Mouse (Mus musculus) urinary bladder, postnatal 25 days (tissue): ENCODE results near the gene Grin2d.
A peak's percentile ranks its signal among the peaks of the same experiment; 100 is the strongest.

Experiments
- DNase-seq: peaks from one replicate; pipeline ENCODE4 v3.0.0; 2022; ENCODE audit warnings: low spot score

Grin2d gene

DNA sequence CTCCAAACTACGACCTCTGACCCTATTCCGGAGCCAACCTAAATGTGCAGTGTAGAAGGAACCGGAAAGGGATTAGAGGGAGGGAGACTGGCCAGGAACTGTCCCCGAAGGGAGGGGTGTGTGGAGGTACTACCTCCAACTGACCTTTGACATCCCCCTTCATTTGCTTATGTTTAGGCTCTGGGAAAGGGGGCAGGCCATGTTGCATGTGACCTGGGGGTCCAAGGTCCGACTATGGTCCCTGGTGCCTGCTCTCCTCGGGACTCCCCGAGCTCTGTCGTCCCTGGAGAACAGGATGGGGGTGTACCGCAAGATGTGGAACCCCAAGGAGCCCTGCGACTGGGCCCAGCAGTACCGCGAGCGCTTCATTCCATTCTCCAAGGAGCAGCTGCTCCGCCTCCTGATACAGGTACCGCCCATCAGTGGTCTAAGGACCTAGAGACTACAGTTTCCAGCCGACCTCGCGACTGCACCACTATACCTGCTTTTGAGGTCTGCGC is 19.1 kb upstream of the Grin2d start:
- DNase-seq: peak; percentile 53

DNA sequence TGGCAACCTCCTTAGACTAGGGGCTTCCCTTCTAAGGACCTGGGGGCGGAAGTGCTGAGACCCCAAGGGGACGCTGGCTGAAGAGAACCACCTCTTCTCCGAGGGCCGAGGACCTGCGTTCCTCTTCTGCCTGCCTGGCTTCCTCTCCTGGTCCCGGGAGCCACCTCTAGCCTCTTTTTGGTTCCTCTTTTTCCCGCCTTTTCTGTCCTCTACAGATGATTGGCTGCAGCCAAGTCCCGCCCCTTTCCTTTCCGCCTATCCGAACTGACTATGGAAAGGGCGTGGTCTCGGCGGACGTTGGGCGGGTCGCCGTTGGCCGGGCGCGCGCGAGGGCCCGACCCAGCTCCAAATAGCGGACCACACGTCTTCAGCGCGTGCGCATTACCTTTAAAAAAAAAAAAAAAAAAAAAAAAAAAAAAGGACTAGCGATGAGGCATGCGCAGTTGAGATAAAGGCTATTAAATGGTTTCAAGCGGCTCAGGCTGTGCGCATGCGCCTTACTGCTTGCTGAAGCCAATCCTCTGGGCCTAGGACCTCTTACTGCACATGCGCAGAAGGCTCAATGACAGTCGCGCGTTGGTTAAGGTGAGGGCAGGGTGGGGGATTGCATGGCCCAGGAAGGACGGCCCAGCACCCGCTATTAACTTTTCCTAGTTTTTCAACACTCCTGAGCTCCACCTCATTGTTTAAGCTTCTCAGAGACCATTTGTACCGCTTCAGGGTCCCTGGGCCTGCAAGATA is 18.5 kb upstream of the Grin2d start, which contains the start of the genes Syngr4 and Tmem143:
Gene Syngr4, minus strand, starts transcription at position 198 of the 741 bp plus-strand sequence.
Gene Tmem143, plus strand, starts transcription at position 425 of the 741 bp plus-strand sequence.
- DNase-seq: peak; percentile 90

- DNase-seq: no peak
These were observed 17.8 kb upstream of the Grin2d start for GRCm38 (mm10) chr7:45895931-45896516.

GRCm38 (mm10) chr7:45892651-45893050 is 14.5 kb upstream of the Grin2d start:
- no peak for DNase-seq

DNA sequence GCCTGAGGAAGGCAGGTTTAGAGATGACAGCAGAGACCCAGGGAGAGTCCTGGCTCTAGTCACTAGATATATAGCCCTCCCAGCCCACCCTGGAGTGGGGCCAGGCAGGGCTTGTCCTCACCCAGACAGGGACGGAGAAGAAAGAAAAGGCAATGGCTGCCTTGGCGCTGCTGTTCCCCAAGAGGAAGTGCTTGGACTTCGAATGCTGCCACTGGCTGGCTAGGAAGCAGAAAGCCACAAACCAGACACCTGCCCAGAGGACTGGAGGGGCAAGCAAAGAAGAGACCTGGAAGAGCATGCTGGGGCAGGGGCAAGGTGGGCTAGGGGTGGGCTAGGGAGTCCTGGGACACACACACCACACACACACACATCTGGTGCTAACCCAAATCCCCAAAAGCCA is 9.1 kb upstream of the Grin2d start:
- DNase-seq: no peak

DNA sequence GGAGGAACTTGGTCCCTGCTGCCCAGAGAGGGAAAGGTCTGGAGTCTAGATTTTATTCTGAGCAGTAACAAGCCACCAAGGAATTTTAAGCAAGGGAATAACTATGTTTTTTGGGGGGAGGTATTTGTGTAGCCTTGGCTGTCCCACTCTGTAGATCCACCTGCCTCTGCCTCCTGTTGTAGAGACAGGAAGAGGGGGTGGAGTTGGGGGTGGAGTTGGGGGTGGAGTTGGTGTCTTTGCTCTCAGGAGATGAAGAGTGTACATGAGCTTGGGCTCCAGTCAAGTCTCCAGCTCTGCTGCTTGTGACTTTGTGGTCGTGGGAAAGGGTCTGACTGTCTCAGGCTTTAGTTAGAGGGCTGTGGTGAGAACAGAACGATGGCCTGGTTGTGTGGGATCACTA is 2.8 kb upstream of the Grin2d start:
- no peak for DNase-seq

- no peak for DNase-seq
These were observed 2.4 kb upstream of the Grin2d start for GRCm38 (mm10) chr7:45880531-45880930.

DNA sequence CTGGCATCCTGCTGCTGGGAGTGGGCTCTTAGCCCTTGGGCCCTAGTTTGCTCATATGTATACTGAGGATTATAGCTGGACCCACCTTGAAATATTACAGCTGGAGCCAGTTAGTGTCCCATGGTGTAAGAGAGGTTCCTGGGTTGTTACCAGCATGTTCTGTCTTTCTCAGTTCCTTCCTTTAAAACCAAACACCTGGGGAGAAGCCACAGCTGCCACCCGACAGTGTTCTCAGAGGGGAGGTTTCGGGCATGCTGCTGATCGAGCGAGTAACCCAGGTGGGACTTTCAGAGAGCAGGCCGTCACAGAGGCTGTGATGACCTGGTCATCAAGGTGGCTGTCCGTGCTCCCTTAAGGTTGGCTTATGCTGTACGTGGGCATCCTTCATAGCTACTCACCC is 1.3 kb downstream of the Grin2d start:
- no peak for DNase-seq

DNA sequence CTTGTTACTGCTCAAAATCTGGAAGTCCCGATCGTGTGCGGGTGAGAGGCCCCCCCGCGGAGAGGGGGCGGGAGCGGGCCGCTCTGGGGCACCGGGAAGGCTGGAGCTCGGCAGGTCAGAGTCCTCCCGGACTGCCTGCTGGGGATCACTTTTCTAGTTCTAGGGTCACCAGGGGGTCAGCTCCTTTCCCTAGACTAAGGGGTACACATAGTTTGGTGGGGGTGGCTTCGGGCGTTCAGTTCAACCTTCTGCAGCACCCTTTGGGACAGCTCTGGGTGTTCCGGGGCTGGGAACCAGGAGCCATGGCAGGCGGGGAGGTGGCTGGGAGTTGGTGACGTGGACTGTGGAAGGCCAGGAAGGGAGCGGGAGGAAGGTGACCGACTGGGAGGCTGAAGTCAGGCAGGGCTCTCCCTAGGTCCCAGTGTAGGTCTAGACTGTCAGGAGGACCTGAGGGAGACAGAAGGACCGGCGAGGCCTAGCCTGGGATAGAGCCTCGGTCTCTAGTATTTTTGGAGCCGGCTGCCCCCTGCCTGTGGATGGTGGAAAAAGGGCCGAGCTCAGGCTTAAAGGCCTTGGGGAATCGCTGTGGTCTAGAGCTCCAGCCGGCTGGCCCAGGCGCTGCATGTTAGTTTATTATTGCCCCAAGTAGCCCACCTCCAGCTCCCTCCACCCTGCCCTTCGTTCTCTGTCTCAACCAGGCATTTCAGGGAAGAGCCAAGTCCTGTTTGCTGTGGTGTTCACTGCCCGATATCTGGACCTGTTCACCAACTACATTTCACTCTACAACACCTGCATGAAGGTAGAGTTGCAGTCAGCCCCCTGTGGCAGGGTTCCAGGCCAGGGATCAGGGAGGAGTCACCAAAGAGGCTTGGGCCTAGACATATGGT is 4.9 kb downstream of the Grin2d start:
- DNase-seq: peak; percentile 56

DNA sequence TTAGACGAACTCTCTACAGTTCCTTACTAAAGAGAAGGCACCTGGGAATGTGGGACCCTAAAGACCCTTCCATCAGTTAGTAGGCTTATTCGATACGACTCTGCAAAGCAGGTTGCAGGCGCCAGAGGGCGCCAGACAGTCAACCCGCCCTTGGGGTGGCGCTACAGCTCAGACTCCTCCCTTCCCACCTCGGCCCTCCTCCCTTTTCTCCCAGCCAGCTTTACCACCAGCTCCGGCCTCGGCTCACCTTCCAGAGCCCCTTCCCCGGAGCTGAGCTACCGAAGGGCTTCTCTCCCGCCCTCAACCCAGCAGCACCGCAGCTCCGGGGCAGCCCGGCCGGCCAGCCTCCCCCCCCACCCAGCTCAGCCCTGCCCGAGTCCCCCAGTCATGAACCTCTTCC is 5.6 kb downstream of the Grin2d start, which contains the start of gene Kdelr1:
Gene Kdelr1, plus strand, starts transcription at position 149 of the 400 bp plus-strand sequence.
- peak; percentile 87 for DNase-seq

DNA sequence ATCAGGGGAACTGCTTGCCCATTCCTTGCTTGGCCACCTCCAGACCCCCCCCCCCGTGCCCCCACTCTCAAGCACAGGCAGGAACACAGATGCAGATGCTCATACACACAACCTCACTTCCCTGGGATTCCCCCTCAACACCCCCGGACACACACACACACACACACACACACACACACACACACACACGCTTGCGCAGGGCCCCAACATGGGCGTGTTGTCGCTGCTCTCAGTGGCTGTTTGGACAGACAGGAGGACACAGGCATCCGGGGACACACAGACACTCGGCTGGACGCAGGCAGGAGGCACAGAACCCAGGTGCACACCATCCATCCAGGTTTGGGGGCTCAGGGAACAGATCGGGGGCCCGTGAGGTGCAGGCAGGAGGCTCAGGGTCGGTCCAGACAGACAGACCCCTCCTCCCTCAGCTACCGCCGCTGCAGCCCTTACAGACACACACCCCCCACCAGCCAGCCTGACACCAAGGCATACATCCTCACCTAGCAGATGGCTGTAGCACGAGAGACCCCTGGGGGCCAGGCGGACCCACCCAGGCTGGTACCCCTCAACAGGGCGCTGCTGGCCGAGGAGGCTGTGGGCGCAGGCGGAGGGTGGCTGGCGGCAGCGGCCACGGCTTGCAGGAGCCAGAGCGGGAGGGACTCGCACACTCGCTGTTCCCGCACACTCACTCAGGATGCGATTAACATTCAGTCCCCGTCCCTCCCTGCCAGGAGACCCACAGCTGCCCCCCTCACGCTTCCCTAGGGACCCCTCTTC is 7.7 kb downstream of the Grin2d start:
- DNase-seq: no peak

DNA sequence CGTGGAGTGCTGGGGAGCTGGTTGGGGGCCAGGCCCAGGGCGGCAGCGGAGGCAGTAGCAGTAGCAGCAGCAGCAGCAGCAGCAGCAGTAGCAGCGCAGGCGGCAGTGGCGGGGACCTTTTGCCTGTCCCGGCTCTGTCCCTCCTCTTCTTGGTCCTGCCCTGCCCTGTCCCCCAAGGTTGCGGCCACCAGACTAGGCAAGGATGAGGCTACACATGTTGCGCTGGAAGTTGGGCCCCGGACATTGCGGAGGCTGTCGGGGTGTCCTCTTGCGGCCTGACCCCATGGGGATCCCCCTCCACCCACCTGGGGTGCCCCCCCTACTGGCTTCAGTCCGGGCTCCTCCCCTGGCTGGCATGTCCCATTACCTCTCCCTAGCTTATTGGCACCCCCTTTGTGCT is 8.4 kb downstream of the Grin2d start:
- no peak for DNase-seq

DNA sequence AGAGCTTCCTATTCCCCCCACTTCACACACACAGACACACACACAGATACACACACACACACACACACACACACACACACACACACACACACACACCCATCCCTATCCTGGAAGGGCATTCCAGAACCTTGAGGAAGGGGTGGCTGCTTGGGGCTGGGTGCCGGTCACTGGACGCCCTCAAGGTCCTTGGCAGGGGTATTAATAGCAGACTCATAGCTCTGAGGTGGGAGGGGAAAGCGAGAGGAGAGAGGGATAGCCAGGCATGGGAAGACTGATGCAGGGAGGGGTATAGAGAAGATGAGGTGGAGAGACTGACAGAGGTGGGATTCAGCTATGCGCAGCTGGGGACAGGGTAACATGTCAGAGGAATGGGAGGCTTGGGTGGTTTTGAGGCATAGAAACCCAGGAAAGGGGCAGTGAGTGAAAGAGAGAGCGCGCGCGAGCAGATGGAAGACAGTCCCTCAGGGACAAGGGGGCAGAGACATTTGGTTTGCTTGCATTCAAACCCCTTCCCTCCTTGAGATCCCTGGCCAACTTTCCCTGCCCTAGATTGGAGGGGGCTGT is 9.0 kb downstream of the Grin2d start:
- no peak for DNase-seq

DNA sequence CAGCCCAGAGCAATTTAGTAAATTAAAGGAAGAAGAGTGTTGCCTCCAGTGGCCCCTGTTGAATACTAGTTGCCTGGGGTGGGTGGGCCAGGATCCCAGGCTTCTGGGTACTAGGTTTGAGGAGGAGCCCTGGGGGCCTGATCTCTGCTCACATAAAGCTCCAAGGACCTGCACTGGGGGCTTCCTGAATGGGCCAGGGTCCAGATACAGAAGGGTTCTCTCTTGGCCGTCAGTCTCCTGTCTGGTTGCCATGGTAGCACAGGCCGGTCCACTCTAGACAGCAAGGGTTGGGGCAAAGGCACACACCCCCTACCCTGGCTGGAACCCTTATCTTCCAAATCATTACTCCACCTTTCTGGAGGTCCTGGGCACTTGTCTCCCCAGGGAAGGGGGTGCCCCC is 10.3 kb downstream of the Grin2d start:
- no peak for DNase-seq

GRCm38 (mm10) chr7:45865925-45866910 is 12.0 kb downstream of the Grin2d start:
- DNase-seq: peak; percentile 95

DNA sequence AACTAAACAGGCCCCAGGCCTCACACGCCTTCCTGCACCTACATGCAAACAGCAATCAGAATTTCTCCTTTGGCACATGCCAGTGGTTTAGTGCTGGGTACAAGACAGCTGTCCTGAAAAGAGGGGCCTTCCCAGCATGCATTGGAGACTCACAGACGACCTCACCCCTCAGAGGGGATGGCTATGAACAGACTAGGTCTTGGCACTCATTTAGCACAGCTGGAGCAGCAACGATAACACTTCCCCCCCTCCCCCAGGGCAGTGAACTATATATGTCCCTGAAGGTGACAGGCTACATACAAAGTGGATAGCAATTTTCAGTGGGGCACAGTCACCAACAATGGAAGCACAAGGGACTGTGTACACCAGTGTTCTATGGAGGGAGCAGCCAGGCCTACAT is 13.7 kb downstream of the Grin2d start:
- DNase-seq: no peak

- DNase-seq: no peak
These were observed 15.4 kb downstream of the Grin2d start for GRCm38 (mm10) chr7:45862804-45863203.

- DNase-seq: no peak
These were observed 19.2 kb downstream of the Grin2d start for GRCm38 (mm10) chr7:45859008-45859407.

GRCm38 (mm10) chr7:45856950-45857901 is 21.0 kb downstream of the Grin2d start:
- no peak for DNase-seq
